Mouse (Mus musculus): ENCODE measurements at regions not wholly inside any gene's neighbourhood (a gene's known extent, or its start where the extent isn't known, plus 50 kb on each side); places are given as distances from the start of the nearest gene placed in this dataset.

- no peak overlapping the region for H3K9ac ChIP-seq
- 46% methylated on average over 6 of the region's 6 CpGs for WGBS
- H3K36me3 ChIP-seq: no peaks in the 10 kb centered on the region
- no peak for ATAC-seq
- H3K27me3 ChIP-seq (replicated peaks): no peaks in the 10 kb centered on the region
- peaks cover 18% of the 10 kb centered on the region; the same call in 1 of the 2 replicates for H3K4me1 ChIP-seq (replicated peaks)
- H3K27ac ChIP-seq: no peak overlapping the region
- H3K9me3 ChIP-seq: no peaks in the 10 kb centered on the region
- H3K4me2 ChIP-seq (replicated peaks): no peak overlapping the region
- no peak overlapping the region for H3K4me3 ChIP-seq (replicated peaks)
Measured at GRCm38 (mm10) chr14:54185265-54185830, 68.6 kb downstream of the Dad1 start.

DNA sequence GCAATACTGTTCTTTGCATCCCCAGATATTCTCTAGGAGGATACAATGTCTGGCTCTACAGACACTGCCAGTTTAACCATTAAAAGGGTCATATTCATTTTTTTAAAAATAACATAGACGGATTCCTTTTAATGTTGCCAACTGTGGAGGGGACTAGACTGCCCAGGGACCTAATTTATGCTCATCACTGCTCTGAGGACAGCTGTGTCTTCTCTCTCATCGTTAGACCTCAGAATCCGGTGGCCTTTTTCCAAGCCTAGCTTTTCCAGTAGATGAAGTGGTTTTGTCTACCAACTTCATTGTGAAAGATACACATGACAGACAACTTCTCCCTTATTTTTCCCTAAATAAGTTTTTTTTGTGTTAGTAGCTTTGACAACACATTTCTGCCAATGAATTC is 70.0 kb downstream of the Dad1 start:
- Histone ChIP-seq H3K9me3 (no peaks in the 10 kb centered on the region), H3K9ac (no peak overlapping the region), H3K4me2 (replicated peaks) (no peak overlapping the region), H3K27ac (no peak overlapping the region), H3K36me3 (no peaks in the 10 kb centered on the region), H3K4me3 (replicated peaks) (no peak overlapping the region), H3K27me3 (replicated peaks) (no peaks in the 10 kb centered on the region), H3K4me1 (replicated peaks) (peaks cover 20% of the 10 kb centered on the region; the same call in 1 of the 2 replicates)
- WGBS: 60% methylated on average over 3 of the region's 3 CpGs
- no peak for ATAC-seq

GRCm38 (mm10) chr14:54182838-54183237 is 71.1 kb downstream of the Dad1 start:
- Histone ChIP-seq H3K27ac (no peak overlapping the region), H3K4me3 (replicated peaks) (no peak overlapping the region), H3K9ac (no peak overlapping the region), H3K9me3 (no peaks in the 10 kb centered on the region), H3K4me2 (replicated peaks) (no peak overlapping the region), H3K36me3 (no peaks in the 10 kb centered on the region), H3K4me1 (replicated peaks) (peaks cover 20% of the 10 kb centered on the region; the same call in 1 of the 2 replicates), H3K27me3 (replicated peaks) (no peaks in the 10 kb centered on the region)
- ATAC-seq: no peak
- 58% methylated on average over 10 of the region's 10 CpGs for WGBS

- peaks cover 20% of the 10 kb centered on the region; the same call in 1 of the 2 replicates for H3K4me1 ChIP-seq (replicated peaks)
- WGBS: 49% methylated on average over 3 of the region's 3 CpGs
Measured at GRCm38 (mm10) chr14:54181306-54181705, 72.6 kb downstream of the Dad1 start.

DNA sequence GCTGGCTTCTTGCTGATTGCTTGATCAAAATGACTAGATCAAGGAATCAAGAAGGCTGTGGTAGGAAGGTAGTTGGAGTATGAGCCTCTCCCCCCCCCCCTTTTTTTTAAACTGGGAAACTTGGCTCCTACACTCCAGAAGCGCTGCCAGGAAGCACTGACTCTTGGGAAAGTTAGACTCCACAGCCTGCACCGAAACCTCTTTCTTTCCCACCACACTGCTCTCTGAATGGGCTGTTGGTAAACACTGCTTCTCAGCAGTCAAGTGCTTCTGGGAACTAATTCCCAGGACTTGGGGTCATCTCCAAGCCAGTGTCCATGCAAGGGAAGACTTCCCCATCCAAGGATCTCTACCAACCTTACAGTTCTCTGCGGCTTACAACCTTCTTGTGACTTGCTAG is 73.2 kb downstream of the Dad1 start:
- Histone ChIP-seq H3K27me3 (replicated peaks) (no peaks in the 10 kb centered on the region), H3K9me3 (no peaks in the 10 kb centered on the region), H3K4me2 (replicated peaks) (no peak overlapping the region), H3K36me3 (no peaks in the 10 kb centered on the region), H3K9ac (no peak overlapping the region), H3K27ac (peak overlapping the region; percentile 38), H3K4me1 (replicated peaks) (peaks cover 14% of the 10 kb centered on the region; the same call in 1 of the 2 replicates), H3K4me3 (replicated peaks) (no peak overlapping the region)
- 68% methylated on average over 3 of the region's 3 CpGs for WGBS
- ATAC-seq: peak; percentile 39; the same call in 1 of the 2 replicates

More at GRCm38 (mm10) chr14:54181306-54181705, 72.6 kb downstream of the Dad1 start:
- Histone ChIP-seq H3K4me3 (replicated peaks) (no peak overlapping the region), H3K9me3 (no peaks in the 10 kb centered on the region), H3K4me2 (replicated peaks) (no peak overlapping the region), H3K9ac (no peak overlapping the region), H3K36me3 (no peaks in the 10 kb centered on the region), H3K27me3 (replicated peaks) (no peaks in the 10 kb centered on the region), H3K27ac (peak overlapping the region; percentile 38)
- ATAC-seq: no peak

DNA sequence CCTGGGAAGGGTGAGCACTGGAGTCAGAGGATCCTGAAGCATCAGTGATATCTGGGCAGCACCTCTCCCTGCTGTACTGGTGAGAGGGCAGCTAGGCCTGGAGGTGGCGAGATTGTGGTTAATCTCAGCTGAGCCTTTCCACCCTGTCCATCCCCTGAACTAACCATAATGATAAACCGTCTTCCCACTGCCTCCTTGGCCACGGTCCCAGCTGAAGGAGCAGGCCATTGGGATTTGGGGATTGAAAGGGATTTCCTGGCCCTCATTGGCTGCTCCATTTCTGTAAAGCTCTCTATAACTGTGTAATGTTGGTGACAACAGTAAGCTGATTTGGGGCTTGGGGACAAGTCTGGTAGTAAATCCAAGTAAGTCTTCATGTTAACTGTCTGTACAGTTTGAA is 73.6 kb downstream of the Dad1 start:
- Histone ChIP-seq H3K9me3 (no peaks in the 10 kb centered on the region), H3K36me3 (no peaks in the 10 kb centered on the region), H3K9ac (no peak overlapping the region), H3K4me1 (replicated peaks) (peaks cover 13% of the 10 kb centered on the region; the same call in 1 of the 2 replicates), H3K4me3 (replicated peaks) (no peak overlapping the region), H3K27me3 (replicated peaks) (no peaks in the 10 kb centered on the region), H3K4me2 (replicated peaks) (no peak overlapping the region), H3K27ac (peak overlapping the region; percentile 38; the same call in 1 of the 2 replicates)
- 48% methylated on average over 3 of the region's 3 CpGs for WGBS
- ATAC-seq: no peak; the same call in 1 of the 2 replicates

- Histone ChIP-seq H3K9ac (no peak overlapping the region), H3K4me1 (replicated peaks) (peaks cover 11% of the 10 kb centered on the region; the same call in 1 of the 2 replicates), H3K9me3 (no peaks in the 10 kb centered on the region), H3K4me3 (replicated peaks) (no peak overlapping the region), H3K36me3 (no peaks in the 10 kb centered on the region), H3K27ac (no peak overlapping the region), H3K4me2 (replicated peaks) (no peak overlapping the region), H3K27me3 (replicated peaks) (no peaks in the 10 kb centered on the region)
- no peak; the same call in 1 of the 2 replicates for ATAC-seq
- 69% methylated on average over 3 of the region's 3 CpGs for WGBS
Measured at GRCm38 (mm10) chr14:54178856-54179255, 75.0 kb downstream of the Dad1 start.

DNA sequence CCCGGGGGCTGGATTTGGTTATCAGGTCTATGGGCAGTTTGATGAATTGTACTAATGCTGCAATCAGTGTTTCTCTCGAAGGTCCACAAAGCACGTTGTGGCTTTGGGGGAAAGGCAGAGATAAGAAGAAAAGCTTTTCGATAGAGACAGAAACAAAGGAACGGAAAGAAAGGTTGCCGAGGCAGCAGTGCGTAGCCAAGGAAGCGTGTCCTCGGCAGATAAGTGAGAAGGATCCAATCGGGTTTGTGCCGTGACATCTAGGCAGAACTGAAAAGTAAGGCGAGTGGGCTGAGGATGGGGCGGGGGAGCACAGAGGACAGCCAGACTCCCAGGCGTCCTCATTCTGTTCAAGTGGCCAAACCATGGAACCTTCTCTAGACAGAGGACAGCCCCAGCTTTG is 77.4 kb downstream of the Dad1 start:
- Histone ChIP-seq H3K27me3 (replicated peaks) (no peaks in the 10 kb centered on the region), H3K36me3 (no peaks in the 10 kb centered on the region), H3K4me3 (replicated peaks) (no peak overlapping the region), H3K9ac (no peak overlapping the region), H3K4me1 (replicated peaks) (peaks cover 11% of the 10 kb centered on the region; the same call in 1 of the 2 replicates), H3K4me2 (replicated peaks) (no peak overlapping the region), H3K27ac (no peak overlapping the region), H3K9me3 (no peaks in the 10 kb centered on the region)
- 71% methylated on average over 14 of the region's 14 CpGs for WGBS
- no peak for ATAC-seq

- no peak for ATAC-seq
- Histone ChIP-seq H3K27me3 (replicated peaks) (no peaks in the 10 kb centered on the region), H3K9ac (no peak overlapping the region), H3K4me1 (replicated peaks) (0 out of 2 replicates have a peak, but pooled peaks cover 3% of the 10 kb centered on the region), H3K4me3 (replicated peaks) (no peak overlapping the region), H3K27ac (no peak overlapping the region), H3K9me3 (no peaks in the 10 kb centered on the region), H3K4me2 (replicated peaks) (no peak overlapping the region), H3K36me3 (no peaks in the 10 kb centered on the region)
- 68% methylated on average over 5 of the region's 5 CpGs for WGBS
Measured at GRCm38 (mm10) chr14:54175476-54175875, 78.4 kb downstream of the Dad1 start.

GRCm38 (mm10) chr14:54173316-54173715 is 80.6 kb downstream of the Dad1 start:
- no peak for ATAC-seq
- H3K36me3 ChIP-seq: no peaks in the 10 kb centered on the region
- no peak overlapping the region for H3K27ac ChIP-seq
- H3K27me3 ChIP-seq (replicated peaks): no peaks in the 10 kb centered on the region
- H3K9ac ChIP-seq: no peak overlapping the region
- H3K9me3 ChIP-seq: no peaks in the 10 kb centered on the region
- WGBS: 83% methylated on average over 5 of the region's 5 CpGs
- H3K4me1 ChIP-seq (replicated peaks): no peaks in the 10 kb centered on the region
- no peak overlapping the region for H3K4me3 ChIP-seq (replicated peaks)
- H3K4me2 ChIP-seq (replicated peaks): no peak overlapping the region

GRCm38 (mm10) chr14:54169254-54169653 is 84.7 kb downstream of the Dad1 start:
- no peak for ATAC-seq
- Histone ChIP-seq H3K4me1 (replicated peaks) (no peaks in the 10 kb centered on the region; the same call in 1 of the 2 replicates), H3K27me3 (replicated peaks) (no peaks in the 10 kb centered on the region), H3K36me3 (no peaks in the 10 kb centered on the region), H3K27ac (no peak overlapping the region), H3K4me3 (replicated peaks) (no peak overlapping the region), H3K9me3 (no peaks in the 10 kb centered on the region), H3K4me2 (replicated peaks) (no peak overlapping the region), H3K9ac (no peak overlapping the region)
- WGBS: 90% methylated on average over 7 of the region's 7 CpGs

DNA sequence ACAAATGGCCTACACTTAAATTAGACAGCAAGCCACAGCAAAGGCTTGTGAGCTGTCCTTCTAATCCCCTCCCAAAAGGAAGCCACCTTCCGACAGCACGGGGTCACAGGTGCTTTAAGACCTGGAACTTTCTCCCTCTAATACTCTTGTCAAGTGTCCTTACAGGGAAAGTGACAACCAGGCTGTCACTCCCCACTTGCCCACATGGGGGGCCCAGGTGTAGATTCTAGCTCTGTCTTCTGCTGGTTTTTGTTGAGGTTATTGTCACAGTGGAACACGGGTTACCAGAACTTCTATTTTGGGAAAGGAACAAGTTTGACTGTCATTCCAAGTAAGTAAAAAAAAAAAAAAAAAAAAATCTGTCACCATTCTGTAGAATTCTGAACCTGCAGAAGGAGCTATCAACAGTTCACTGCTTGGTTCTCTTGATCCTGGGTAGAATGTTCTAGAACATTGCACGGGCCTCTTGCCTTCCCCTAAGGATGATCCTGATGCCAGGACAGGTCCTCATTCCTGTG is 85.4 kb downstream of the Dad1 start:
- H3K4me3 ChIP-seq (replicated peaks): no peak overlapping the region
- WGBS: 73% methylated on average over 4 of the region's 4 CpGs
- no peaks in the 10 kb centered on the region; the same call in 1 of the 2 replicates for H3K4me1 ChIP-seq (replicated peaks)
- no peaks in the 10 kb centered on the region for H3K9me3 ChIP-seq
- H3K27me3 ChIP-seq (replicated peaks): no peaks in the 10 kb centered on the region
- H3K9ac ChIP-seq: no peak overlapping the region
- ATAC-seq: no peak
- H3K27ac ChIP-seq: no peak overlapping the region
- no peaks in the 10 kb centered on the region for H3K36me3 ChIP-seq
- H3K4me2 ChIP-seq (replicated peaks): no peak overlapping the region

- H3K27me3 ChIP-seq (replicated peaks): no peaks in the 10 kb centered on the region
- H3K36me3 ChIP-seq: no peaks in the 10 kb centered on the region
- peak; percentile 49; the same call in 1 of the 2 replicates for ATAC-seq
- H3K27ac ChIP-seq: 0 out of 2 replicates have a peak overlapping the region, but pooled peaks have one; percentile 22
- H3K4me3 ChIP-seq (replicated peaks): no peak overlapping the region
- H3K4me1 ChIP-seq (replicated peaks): peaks cover 9% of the 10 kb centered on the region; the same call in 1 of the 2 replicates
- no peaks in the 10 kb centered on the region for H3K9me3 ChIP-seq
- no peak overlapping the region for H3K4me2 ChIP-seq (replicated peaks)
- no peak overlapping the region for H3K9ac ChIP-seq
- 36% methylated on average over 3 of the region's 3 CpGs for WGBS
Measured at GRCm38 (mm10) chr14:54166057-54166456, 87.8 kb downstream of the Dad1 start.

All from intestine, embryonic 15.5 days (tissue).